Mouse (Mus musculus) midbrain, postnatal 0 days (tissue): Measurements from ENCODE around the gene 1700093K21Rik. TPM values are rescaled to one million over a fixed set of nuclear protein-coding genes. Genes with fewer than 3 reads are reported as not detected.

Experiments
- ATAC-seq: fragments of 200-750 bp; cut with Nextera tagmentation; 2 replicates; pipeline ENCODE4 v1.8.0; 2017; ENCODE audit warnings: moderate number of reproducible peaks, mild to moderate bottlenecking, moderate TSS enrichment, moderate library complexity; ENCODE audit not compliant: low FRiP score
- DNase-seq: peaks from one replicate; pipeline ENCODE4 v3.0.0-alpha.2; 2015; ENCODE audit warnings: low spot score
- H3K27ac ChIP-seq: fragments of 300-500 bp; sonication (generic); 2 replicates; pipeline ENCODE4 v1.5.1; 2014; ENCODE audit warnings: low read depth, mild to moderate bottlenecking, low read length, mixed read lengths
- H3K27me3 ChIP-seq: fragments of 300-500 bp; sonication (generic); 2 replicates; pipeline ENCODE4 v1.6.1; 2014; ENCODE audit warnings: low read length, control low read depth, mixed read lengths; ENCODE audit not compliant: insufficient read depth
- H3K36me3 ChIP-seq: fragments of 300-500 bp; sonication (generic); 2 replicates; pipeline ENCODE4 v1.6.1; 2014; ENCODE audit warnings: low read length, control low read depth, mixed read lengths; ENCODE audit not compliant: insufficient read depth
- H3K4me1 ChIP-seq: fragments of 300-500 bp; sonication (generic); 2 replicates; pipeline ENCODE4 v1.6.1; 2014; ENCODE audit warnings: mild to moderate bottlenecking, control low read depth, antibody characterized with exemption, low read length, mixed read lengths; ENCODE audit not compliant: insufficient read depth
- H3K4me2 ChIP-seq: fragments of 300-500 bp; sonication (generic); 2 replicates; pipeline ENCODE4 v1.6.1; 2014; ENCODE audit warnings: low read depth, mild to moderate bottlenecking, low read length, mixed read lengths; ENCODE audit not compliant: poor library complexity, severe bottlenecking
- H3K4me3 ChIP-seq: fragments of 300-500 bp; sonication (generic); 2 replicates; pipeline ENCODE4 v1.5.1; 2014; ENCODE audit warnings: low read depth, mild to moderate bottlenecking, low read length, moderate library complexity
- H3K9ac ChIP-seq: fragments of 300-500 bp; sonication (generic); replicated peaks from 2 replicates; pipeline ENCODE4 v1.6.1; 2014; ENCODE audit warnings: mild to moderate bottlenecking, low read length, moderate library complexity, mixed read lengths; ENCODE audit not compliant: poor library complexity, severe bottlenecking
- H3K9me3 ChIP-seq: fragments of 300-500 bp; sonication (generic); 2 replicates; pipeline ENCODE4 v1.6.1; 2016; ENCODE audit warnings: low read length, control low read depth
- CTCF ChIP-seq: IDR thresholded peaks from 2 replicates; pipeline ENCODE4 v1.5.1; 2016; ENCODE audit warnings: antibody characterized with exemption, mild to moderate bottlenecking
- WGBS: fragments of 180-500 bp; shearing (Covaris S2); extraction: QIAGEN DNeasy Blood & Tissue Kit; methylation state at CpG from one replicate; pipeline ENCODE4 v1.1.7; 2014; 5-methylcytosine and 5-hydroxymethylcytosine counted together
- microRNA-seq: library from miRNA; unstranded; fragments of <30 nt; microRNA quantifications from one replicate; pipeline ENCODE4, GENCODE M21; 2016; ENCODE audit warnings: borderline number of aligned reads
- polyA plus RNA-seq: library from polyadenylated mRNA; unstranded; fragments of >200 nt; fragmentation: Nextera tagmentation; extraction: Ambion mirVana; gene quantifications from 2 replicates; pipeline ENCODE4 v1.2.1, GENCODE M21; 2015
- total RNA-seq: library from RNA; depleted of rRNA; stranded (reverse); fragments of >200 nt; gene quantifications from 2 replicates; pipeline ENCODE4 v1.2.3, GENCODE M21; 2014; rRNA removed

1700093K21Rik gene
- total and polyA plus RNA-seq, 2 experiments from 2014 or later = 0.20 TPM; not detected in 1

GRCm38 (mm10) chr11:23496661-23497060 lies 24.3 kb downstream of the 1700093K21Rik start:
- Histone ChIP-seq H3K27ac (peak overlapping the region; percentile 91), H3K4me2 (peak overlapping the region; percentile 55), H3K9ac (peak overlapping the region; percentile 85), H3K27me3 (no peaks in the 10 kb centered on the region), H3K9me3 (no peaks in the 10 kb centered on the region), H3K4me3 (peak overlapping the region; percentile 77), H3K36me3 (peaks cover 24% of the 10 kb centered on the region), H3K4me1 (peaks cover 15% of the 10 kb centered on the region)
- 31% methylated on average over 6 of the region's 6 CpGs for WGBS
- TF ChIP-seq CTCF = no peak
- ATAC-seq (no peak), DNase-seq (no peak)

DNA sequence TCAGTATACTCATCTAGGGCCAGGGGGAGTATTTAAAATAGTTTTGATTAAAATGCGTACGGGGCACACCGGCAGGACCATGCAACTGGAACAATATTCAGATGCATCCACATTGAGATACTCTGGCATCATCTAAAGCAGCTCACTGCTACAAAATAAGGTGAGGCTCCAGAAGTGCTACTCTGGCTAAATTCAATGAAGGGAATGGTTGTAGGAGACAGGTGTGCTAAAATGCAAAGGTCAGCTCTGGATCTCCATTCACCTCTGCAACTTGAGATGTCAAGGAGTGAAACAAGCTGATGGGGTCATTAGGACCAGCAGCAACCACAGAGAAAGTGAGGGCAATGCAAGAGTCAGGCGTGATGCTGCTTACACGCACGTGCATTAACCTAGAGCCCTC lies 25.7 kb downstream of the 1700093K21Rik start:
- no peak for TF ChIP-seq CTCF
- Histone ChIP-seq H3K4me3 (0 out of 2 replicates have a peak overlapping the region, but pooled peaks have one; percentile 1), H3K27ac (no peak overlapping the region), H3K4me1 (peaks cover 15% of the 10 kb centered on the region), H3K9ac (no peak overlapping the region), H3K9me3 (no peaks in the 10 kb centered on the region), H3K36me3 (peaks cover 37% of the 10 kb centered on the region), H3K27me3 (no peaks in the 10 kb centered on the region), H3K4me2 (no peak overlapping the region)
- no peak for DNase-seq
- ATAC-seq = no peak
- 92% methylated on average over 6 of the region's 6 CpGs for WGBS

DNA sequence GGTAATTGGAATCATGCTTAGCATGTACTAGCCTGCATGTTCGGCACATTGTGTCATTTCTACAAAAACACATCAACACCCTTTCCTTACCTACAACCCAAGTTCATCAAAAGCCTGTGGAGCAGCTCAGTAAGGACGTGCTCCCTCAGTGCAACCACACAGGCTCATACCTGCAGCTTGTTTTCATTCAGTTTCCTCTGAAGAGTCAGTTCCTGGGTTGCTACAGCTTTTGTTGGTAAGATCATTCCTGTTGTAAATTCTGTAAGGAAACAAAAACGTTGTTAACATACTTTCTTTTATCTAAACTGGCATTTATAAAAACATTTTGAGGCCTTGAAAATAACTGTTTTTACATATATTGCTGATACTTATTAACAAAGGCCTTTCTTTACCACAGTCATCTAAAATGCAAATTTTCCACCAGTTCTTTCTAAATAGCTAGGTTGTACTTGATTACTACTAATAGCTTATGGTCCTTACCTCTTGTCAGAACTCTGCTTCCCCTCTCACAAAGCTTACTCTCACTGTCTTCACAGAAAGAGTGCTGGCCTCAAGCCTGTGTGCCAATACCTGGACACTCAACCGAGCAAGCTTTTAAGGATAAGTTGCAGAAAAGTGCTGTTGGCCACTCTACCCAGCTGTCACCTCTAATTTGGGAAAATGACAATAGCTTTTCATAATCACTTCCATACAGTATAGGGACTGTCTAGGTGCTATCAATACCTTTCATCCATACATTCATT lies 28.7 kb downstream of the 1700093K21Rik start:
- H3K27ac ChIP-seq = no peak overlapping the region
- no peak overlapping the region for H3K4me3 ChIP-seq
- H3K4me2 ChIP-seq = no peak overlapping the region
- DNase-seq = no peak
- WGBS = 88% methylated on average over 4 of the region's 4 CpGs
- no peak for ATAC-seq
- no peaks in the 10 kb centered on the region for H3K9me3 ChIP-seq
- H3K9ac ChIP-seq = no peak overlapping the region
- no peaks in the 10 kb centered on the region for H3K27me3 ChIP-seq
- no peak for TF ChIP-seq CTCF
- H3K36me3 ChIP-seq = peaks cover 65% of the 10 kb centered on the region
- peaks cover 15% of the 10 kb centered on the region for H3K4me1 ChIP-seq

DNA sequence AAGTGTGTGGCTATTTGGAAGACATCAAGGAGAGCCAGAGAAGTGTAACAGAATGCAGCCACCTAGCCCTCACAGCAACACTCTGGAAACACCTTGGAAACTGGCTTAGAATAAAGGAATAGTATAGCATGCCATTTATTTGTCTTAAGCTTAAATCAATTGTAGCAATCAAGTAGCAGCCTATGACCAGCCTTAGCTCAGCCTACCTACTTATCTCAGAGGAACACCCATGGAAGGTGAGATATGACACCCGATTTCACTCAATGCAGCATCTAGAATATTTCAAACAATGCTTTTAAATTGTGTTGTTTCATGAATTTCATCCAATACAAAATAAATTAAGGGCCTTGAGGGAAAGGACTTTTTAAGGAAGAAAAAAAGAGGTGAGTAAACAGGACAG lies 31.0 kb downstream of the 1700093K21Rik start:
- Histone ChIP-seq H3K27me3 (no peaks in the 10 kb centered on the region), H3K4me1 (peaks cover under 1% of the 10 kb centered on the region), H3K9me3 (no peaks in the 10 kb centered on the region), H3K4me3 (no peak overlapping the region), H3K27ac (no peak overlapping the region), H3K36me3 (peaks cover 75% of the 10 kb centered on the region), H3K9ac (no peak overlapping the region), H3K4me2 (no peak overlapping the region)
- ATAC-seq (no peak), DNase-seq (no peak)
- TF ChIP-seq CTCF = no peak
- 90% methylated on average over 1 of the region's 1 CpGs for WGBS

Small RNA genes lying within 50 kb of the gene (microRNA-seq; reads per million reads assigned to microRNA genes)
- not detected for gene Gm47279

Other genes starting within 250 kb of the 1700093K21Rik start
- 107 and 140 TPM in 2 replicates for gene Usp34, start 214.3 kb downstream of the 1700093K21Rik start, total RNA-seq
- 24.1 and 30.2 TPM in 2 replicates for gene Usp34, start 214.3 kb downstream of the 1700093K21Rik start, polyA plus RNA-seq
- 21.5 and 32.7 TPM in 2 replicates for gene Ahsa2, start 23.1 kb downstream of the 1700093K21Rik start, total RNA-seq
- 43.9 and 45.3 TPM in 2 replicates for gene Ahsa2, start 23.1 kb downstream of the 1700093K21Rik start, polyA plus RNA-seq
- 71.8 and 108 TPM in 2 replicates for gene 0610010F05Rik, start 112.5 kb upstream of the 1700093K21Rik start, total RNA-seq
- gene 0610010F05Rik, start 112.5 kb upstream of the 1700093K21Rik start, polyA plus RNA-seq = 125 and 130 TPM in 2 replicates
- gene Pus10, start 144.5 kb upstream of the 1700093K21Rik start, total RNA-seq = 11.2 and 13.6 TPM in 2 replicates
- gene Pus10, start 144.5 kb upstream of the 1700093K21Rik start, polyA plus RNA-seq = 7.7 and 9.5 TPM in 2 replicates
- 17.9 and 24.6 TPM in 2 replicates for gene Pex13, start 144.8 kb upstream of the 1700093K21Rik start, total RNA-seq
- 23.6 and 24.8 TPM in 2 replicates for gene Pex13, start 144.8 kb upstream of the 1700093K21Rik start, polyA plus RNA-seq
- 0.90 and 0.99 TPM in 2 replicates for gene Rel, start 249.8 kb upstream of the 1700093K21Rik start, total RNA-seq
- gene Rel, start 249.8 kb upstream of the 1700093K21Rik start, polyA plus RNA-seq = 0.29 and 0.38 TPM in 2 replicates